Mouse (Mus musculus) midbrain, embryonic 12.5 days (tissue): ENCODE results near the gene Zfp622. TPM values are rescaled to one million over a fixed set of nuclear protein-coding genes. Genes with fewer than 3 reads are reported as not detected.

Experiments used
- ATAC-seq: fragments of 200-750 bp; cut with Nextera tagmentation; 2 replicates; pipeline ENCODE4 v1.8.0; 2017; ENCODE audit warnings: low read depth, moderate TSS enrichment, moderate library complexity; ENCODE audit not compliant: low FRiP score
- H3K27ac ChIP-seq: fragments of 300-500 bp; sonication (generic); replicated peaks from 2 replicates; pipeline ENCODE4 v1.5.1; 2016; ENCODE audit warnings: mild to moderate bottlenecking
- H3K27me3 ChIP-seq: fragments of 300-500 bp; sonication (generic); 2 replicates; pipeline ENCODE4 v1.6.1; 2016; ENCODE audit warnings: mild to moderate bottlenecking
- H3K36me3 ChIP-seq: fragments of 300-500 bp; sonication (generic); 2 replicates; pipeline ENCODE4 v1.6.1; 2016
- H3K4me1 ChIP-seq: fragments of 300-500 bp; sonication (generic); 2 replicates; pipeline ENCODE4 v1.6.1; 2016
- H3K4me2 ChIP-seq: fragments of 300-500 bp; sonication (generic); replicated peaks from 2 replicates; pipeline ENCODE4 v1.6.1; 2016; ENCODE audit warnings: mild to moderate bottlenecking, moderate library complexity
- H3K4me3 ChIP-seq: fragments of 300-500 bp; sonication (generic); 2 replicates; pipeline ENCODE4 v1.5.1; 2016; ENCODE audit warnings: mild to moderate bottlenecking
- H3K9ac ChIP-seq: fragments of 300-500 bp; sonication (generic); replicated peaks from 2 replicates; pipeline ENCODE4 v1.6.1; 2016; ENCODE audit warnings: mild to moderate bottlenecking, moderate library complexity
- H3K9me3 ChIP-seq: fragments of 300-500 bp; sonication (generic); 2 replicates; pipeline ENCODE4 v1.6.1; 2016; ENCODE audit warnings: mild to moderate bottlenecking
- WGBS: fragments of 180-500 bp; shearing (Covaris S2); methylation state at CpG from one replicate; pipeline ENCODE4 v1.1.7; 2016; 5-methylcytosine and 5-hydroxymethylcytosine counted together
- microRNA-seq: library from miRNA; unstranded; fragments of <30 nt; microRNA quantifications from one replicate; pipeline ENCODE4, GENCODE M21; 2017
- polyA plus RNA-seq: library from polyadenylated mRNA; unstranded; fragments of >200 nt; fragmentation: Nextera tagmentation; extraction: Ambion mirVana; gene quantifications from 2 replicates; pipeline ENCODE4 v1.2.1, GENCODE M21; 2016

Gene Zfp622
- polyA plus RNA-seq, 1 experiment from 2014 or later = 35.3 TPM

GRCm38 (mm10) chr15:26022636-26023035 lies 38.5 kb downstream of the Zfp622 start:
- WGBS = 83% methylated on average over 5 of the region's 5 CpGs
- Histone ChIP-seq H3K9me3 (no peaks in the 10 kb centered on the region), H3K4me3 (no peak overlapping the region), H3K4me1 (no peaks in the 10 kb centered on the region), H3K27ac (no peak overlapping the region), H3K36me3 (no peaks in the 10 kb centered on the region), H3K4me2 (no peak overlapping the region), H3K27me3 (no peaks in the 10 kb centered on the region), H3K9ac (no peak overlapping the region)
- ATAC-seq = no peak

- H3K4me2 ChIP-seq = no peak overlapping the region
- ATAC-seq = no peak
- 75% methylated on average over 3 of the region's 3 CpGs for WGBS
- H3K27me3 ChIP-seq = no peaks in the 10 kb centered on the region
- H3K4me1 ChIP-seq = no peaks in the 10 kb centered on the region
- no peak overlapping the region for H3K9ac ChIP-seq
- no peak overlapping the region for H3K27ac ChIP-seq
- no peaks in the 10 kb centered on the region for H3K36me3 ChIP-seq
- H3K4me3 ChIP-seq = no peak overlapping the region
- no peaks in the 10 kb centered on the region for H3K9me3 ChIP-seq
These were observed 47.5 kb downstream of the Zfp622 start for GRCm38 (mm10) chr15:26031692-26032091.

- ATAC-seq = no peak
- Histone ChIP-seq H3K4me3 (no peak overlapping the region), H3K36me3 (no peaks in the 10 kb centered on the region), H3K4me2 (no peak overlapping the region), H3K27ac (no peak overlapping the region), H3K9me3 (no peaks in the 10 kb centered on the region), H3K9ac (no peak overlapping the region), H3K4me1 (no peaks in the 10 kb centered on the region), H3K27me3 (no peaks in the 10 kb centered on the region)
- WGBS = 31% methylated on average over 1 of the region's 1 CpGs
These were observed 56.4 kb downstream of the Zfp622 start for GRCm38 (mm10) chr15:26040567-26040966.

GRCm38 (mm10) chr15:26041196-26041947 lies 57.2 kb downstream of the Zfp622 start:
- 89% methylated on average over 2 of the region's 2 CpGs for WGBS
- ATAC-seq = no peak
- no peaks in the 10 kb centered on the region for H3K27me3 ChIP-seq
- H3K4me1 ChIP-seq = no peaks in the 10 kb centered on the region
- no peak overlapping the region for H3K9ac ChIP-seq
- no peaks in the 10 kb centered on the region for H3K9me3 ChIP-seq
- H3K4me2 ChIP-seq = no peak overlapping the region
- no peak overlapping the region for H3K27ac ChIP-seq
- H3K4me3 ChIP-seq = no peak overlapping the region
- no peaks in the 10 kb centered on the region for H3K36me3 ChIP-seq

Small RNA genes lying within 50 kb of the gene (microRNA-seq; reads per million reads assigned to microRNA genes)
- not detected for gene Mir7212

Other genes starting within 250 kb of the Zfp622 start
- gene Retreg1, start 141.2 kb upstream of the Zfp622 start, polyA plus RNA-seq = 3.3 and 4.4 TPM in 2 replicates